Mouse (Mus musculus) liver, embryonic 13.5 days (tissue): Measurements from ENCODE around the gene Ap2a1. TPM values are rescaled to one million over a fixed set of nuclear protein-coding genes. Genes with fewer than 3 reads are reported as not detected.

Source experiments
- ATAC-seq: fragments of 200-750 bp; cut with Nextera tagmentation; 2 replicates; pipeline ENCODE4 v1.8.0; 2017; ENCODE audit warnings: low read depth, mild to moderate bottlenecking, moderate number of reproducible peaks, moderate library complexity
- DNase-seq: peaks from one replicate; pipeline ENCODE4 v3.0.0; 2022
- H3K27ac ChIP-seq: fragments of 300-500 bp; sonication (generic); 2 replicates; pipeline ENCODE4 v1.5.1; 2015; ENCODE audit warnings: moderate library complexity, mild to moderate bottlenecking, inconsistent platforms
- H3K27me3 ChIP-seq: fragments of 300-500 bp; sonication (generic); 2 replicates; pipeline ENCODE4 v1.6.1; 2015; ENCODE audit warnings: mild to moderate bottlenecking, inconsistent platforms
- H3K36me3 ChIP-seq: fragments of 300-500 bp; sonication (generic); 2 replicates; pipeline ENCODE4 v1.6.1; 2015; ENCODE audit warnings: mild to moderate bottlenecking, inconsistent platforms
- H3K4me1 ChIP-seq: fragments of 300-500 bp; sonication (generic); replicated peaks from 2 replicates; pipeline ENCODE4 v1.6.1; 2015; ENCODE audit warnings: inconsistent platforms
- H3K4me2 ChIP-seq: fragments of 300-500 bp; sonication (generic); 2 replicates; pipeline ENCODE4 v1.6.1; 2015; ENCODE audit warnings: inconsistent platforms, mild to moderate bottlenecking, moderate library complexity
- H3K4me3 ChIP-seq: fragments of 300-500 bp; sonication (generic); replicated peaks from 2 replicates; pipeline ENCODE4 v1.5.1; 2015; ENCODE audit warnings: mild to moderate bottlenecking, inconsistent platforms
- H3K9ac ChIP-seq: fragments of 300-500 bp; sonication (generic); 2 replicates; pipeline ENCODE4 v1.6.1; 2015; ENCODE audit warnings: mild to moderate bottlenecking, inconsistent platforms
- H3K9me3 ChIP-seq: fragments of 300-500 bp; sonication (generic); replicated peaks from 2 replicates; pipeline ENCODE4 v1.6.1; 2016; ENCODE audit warnings: inconsistent platforms
- WGBS: fragments of 180-500 bp; shearing (Covaris S2); methylation state at CpG from one replicate; pipeline ENCODE4 v1.1.7; 2015; ENCODE audit not compliant: insufficient replicate concordance; 5-methylcytosine and 5-hydroxymethylcytosine counted together
- polyA plus RNA-seq: library from polyadenylated mRNA; unstranded; fragments of >200 nt; fragmentation: Nextera tagmentation; extraction: Ambion mirVana; gene quantifications from 2 replicates; pipeline ENCODE4 v1.2.1, GENCODE M21; 2015

The Ap2a1 gene
- polyA plus RNA-seq, 1 experiment from 2014 or later = 69.5 TPM

GRCm38 (mm10) chr7:44962831-44963230 is 33.5 kb upstream of the Ap2a1 start:
- DNase-seq (no peak), ATAC-seq (no peak)
- H3K27me3 ChIP-seq = no peaks in the 10 kb centered on the region
- no peak overlapping the region for H3K4me2 ChIP-seq
- H3K9ac ChIP-seq = 0 out of 2 replicates have a peak overlapping the region, but pooled peaks have one; percentile 22
- H3K4me3 ChIP-seq = no peak overlapping the region
- H3K9me3 ChIP-seq = no peaks in the 10 kb centered on the region
- no peak overlapping the region for H3K27ac ChIP-seq
- WGBS = 68% methylated on average over 5 of the region's 5 CpGs
- H3K36me3 ChIP-seq = no peaks in the 10 kb centered on the region
- H3K4me1 ChIP-seq = peaks cover 25% of the 10 kb centered on the region

GRCm38 (mm10) chr7:44962337-44962736 is 33.0 kb upstream of the Ap2a1 start:
- WGBS = 44% methylated on average over 8 of the region's 8 CpGs
- no peak for ATAC-seq
- H3K4me3 ChIP-seq = no peak overlapping the region

GRCm38 (mm10) chr7:44960512-44960910 is 31.2 kb upstream of the Ap2a1 start:
- ATAC-seq (no peak), DNase-seq (no peak)
- H3K4me1 ChIP-seq = peaks cover 20% of the 10 kb centered on the region
- H3K27me3 ChIP-seq = no peaks in the 10 kb centered on the region
- H3K27ac ChIP-seq = no peak overlapping the region
- H3K9me3 ChIP-seq = no peaks in the 10 kb centered on the region
- WGBS = 72% methylated on average over 13 of the region's 13 CpGs
- H3K9ac ChIP-seq = no peak overlapping the region
- H3K4me3 ChIP-seq = no peak overlapping the region
- no peak overlapping the region for H3K4me2 ChIP-seq
- H3K36me3 ChIP-seq = no peaks in the 10 kb centered on the region

More at GRCm38 (mm10) chr7:44962337-44962736, 33.0 kb upstream of the Ap2a1 start:
- Histone ChIP-seq H3K27me3 (no peaks in the 10 kb centered on the region), H3K9ac (no peak overlapping the region), H3K36me3 (no peaks in the 10 kb centered on the region), H3K27ac (no peak overlapping the region), H3K4me1 (peaks cover 20% of the 10 kb centered on the region), H3K4me2 (no peak overlapping the region), H3K9me3 (no peaks in the 10 kb centered on the region)
- no peak for DNase-seq

- DNase-seq = no peak
- no peak for ATAC-seq
- WGBS = 63% methylated on average over 10 of the region's 10 CpGs
- Histone ChIP-seq H3K9me3 (no peaks in the 10 kb centered on the region), H3K27me3 (no peaks in the 10 kb centered on the region), H3K4me2 (no peak overlapping the region), H3K9ac (no peak overlapping the region), H3K4me3 (no peak overlapping the region), H3K27ac (no peak overlapping the region), H3K4me1 (peaks cover 20% of the 10 kb centered on the region), H3K36me3 (no peaks in the 10 kb centered on the region)
These were observed 30.7 kb upstream of the Ap2a1 start for GRCm38 (mm10) chr7:44959874-44960511.

GRCm38 (mm10) chr7:44959281-44959680 is 30.0 kb upstream of the Ap2a1 start:
- H3K9ac ChIP-seq = no peak overlapping the region
- no peak overlapping the region for H3K27ac ChIP-seq
- ATAC-seq = no peak
- no peaks in the 10 kb centered on the region for H3K9me3 ChIP-seq
- no peaks in the 10 kb centered on the region for H3K36me3 ChIP-seq
- no peak overlapping the region for H3K4me2 ChIP-seq
- no peaks in the 10 kb centered on the region for H3K27me3 ChIP-seq
- DNase-seq = no peak
- H3K4me1 ChIP-seq = peaks cover 20% of the 10 kb centered on the region
- no peak overlapping the region for H3K4me3 ChIP-seq
- 55% methylated on average over 8 of the region's 8 CpGs for WGBS

GRCm38 (mm10) chr7:44958208-44958607 is 28.9 kb upstream of the Ap2a1 start:
- DNase-seq (no peak), ATAC-seq (no peak)
- WGBS = 27% methylated on average over 7 of the region's 7 CpGs

GRCm38 (mm10) chr7:44957183-44957835 is 28.0 kb upstream of the Ap2a1 start:
- no peak overlapping the region for H3K9ac ChIP-seq
- no peak overlapping the region for H3K27ac ChIP-seq
- ATAC-seq (no peak), DNase-seq (no peak)
- no peak overlapping the region for H3K4me2 ChIP-seq
- H3K4me3 ChIP-seq = no peak overlapping the region
- H3K27me3 ChIP-seq = no peaks in the 10 kb centered on the region
- H3K36me3 ChIP-seq = no peaks in the 10 kb centered on the region
- 71% methylated on average over 20 of the region's 20 CpGs for WGBS
- H3K4me1 ChIP-seq = peaks cover 26% of the 10 kb centered on the region
- no peaks in the 10 kb centered on the region for H3K9me3 ChIP-seq

More at GRCm38 (mm10) chr7:44958208-44958607, 28.9 kb upstream of the Ap2a1 start:
- Histone ChIP-seq H3K9ac (no peak overlapping the region), H3K9me3 (no peaks in the 10 kb centered on the region), H3K4me2 (no peak overlapping the region), H3K36me3 (no peaks in the 10 kb centered on the region), H3K27me3 (no peaks in the 10 kb centered on the region), H3K4me1 (peaks cover 25% of the 10 kb centered on the region), H3K4me3 (no peak overlapping the region), H3K27ac (no peak overlapping the region)

- no peak overlapping the region for H3K9ac ChIP-seq
- 72% methylated on average over 6 of the region's 6 CpGs for WGBS
- no peak for ATAC-seq
These were observed 27.0 kb upstream of the Ap2a1 start for GRCm38 (mm10) chr7:44956266-44956665.

GRCm38 (mm10) chr7:44955628-44956027 is 26.3 kb upstream of the Ap2a1 start:
- ATAC-seq = no peak

More at GRCm38 (mm10) chr7:44956266-44956665, 27.0 kb upstream of the Ap2a1 start:
- Histone ChIP-seq H3K27ac (no peak overlapping the region), H3K4me1 (peaks cover 33% of the 10 kb centered on the region), H3K9me3 (no peaks in the 10 kb centered on the region), H3K36me3 (no peaks in the 10 kb centered on the region), H3K4me3 (no peak overlapping the region), H3K27me3 (peaks cover 8% of the 10 kb centered on the region), H3K4me2 (no peak overlapping the region)
- no peak for DNase-seq

GRCm38 (mm10) chr7:44954091-44954885 is 25.0 kb upstream of the Ap2a1 start:
- 72% methylated on average over 12 of the region's 12 CpGs for WGBS
- H3K9ac ChIP-seq = no peak overlapping the region
- no peak for ATAC-seq

More at GRCm38 (mm10) chr7:44955628-44956027, 26.3 kb upstream of the Ap2a1 start:
- Histone ChIP-seq H3K9ac (no peak overlapping the region), H3K4me1 (peaks cover 35% of the 10 kb centered on the region), H3K27ac (no peak overlapping the region), H3K4me3 (no peak overlapping the region), H3K36me3 (no peaks in the 10 kb centered on the region), H3K4me2 (no peak overlapping the region), H3K27me3 (peaks cover 14% of the 10 kb centered on the region), H3K9me3 (no peaks in the 10 kb centered on the region)
- WGBS = 40% methylated on average over 5 of the region's 5 CpGs
- no peak for DNase-seq

GRCm38 (mm10) chr7:44953561-44953960 is 24.3 kb upstream of the Ap2a1 start:
- Histone ChIP-seq H3K9ac (no peak overlapping the region), H3K27ac (no peak overlapping the region), H3K4me3 (no peak overlapping the region), H3K27me3 (peaks cover 35% of the 10 kb centered on the region), H3K9me3 (no peaks in the 10 kb centered on the region), H3K36me3 (no peaks in the 10 kb centered on the region), H3K4me1 (peaks cover 26% of the 10 kb centered on the region), H3K4me2 (no peak overlapping the region)
- 55% methylated on average over 14 of the region's 14 CpGs for WGBS
- DNase-seq = no peak
- no peak for ATAC-seq

More at GRCm38 (mm10) chr7:44954091-44954885, 25.0 kb upstream of the Ap2a1 start:
- H3K9me3 ChIP-seq = no peaks in the 10 kb centered on the region
- H3K4me3 ChIP-seq = no peak overlapping the region
- no peak overlapping the region for H3K4me2 ChIP-seq
- no peaks in the 10 kb centered on the region for H3K36me3 ChIP-seq
- peaks cover 27% of the 10 kb centered on the region for H3K4me1 ChIP-seq
- DNase-seq = no peak
- peaks cover 28% of the 10 kb centered on the region for H3K27me3 ChIP-seq
- H3K27ac ChIP-seq = no peak overlapping the region
